Mouse (Mus musculus): ENCODE data around the gene Dnajc16.

The Dnajc16 gene

GRCm38 (mm10) chr4:141760942-141761341 is 29.8 kb downstream of the Dnajc16 start:
- no peak for DNase-seq

GRCm38 (mm10) chr4:141758874-141759542 is 31.7 kb downstream of the Dnajc16 start:
- DNase-seq, result no peak

- no peak for DNase-seq
Measured at GRCm38 (mm10) chr4:141757124-141757523, 33.6 kb downstream of the Dnajc16 start.

- DNase-seq, result no peak
Measured at GRCm38 (mm10) chr4:141755375-141755930, 35.3 kb downstream of the Dnajc16 start.

GRCm38 (mm10) chr4:141752076-141752421 is 38.7 kb downstream of the Dnajc16 start:
- DNase-seq, result no peak

- DNase-seq, result no peak
Measured at GRCm38 (mm10) chr4:141751419-141752075, 39.2 kb downstream of the Dnajc16 start.

GRCm38 (mm10) chr4:141750826-141751225 is 39.9 kb downstream of the Dnajc16 start:
- DNase-seq, result no peak

GRCm38 (mm10) chr4:141749557-141749956 is 41.2 kb downstream of the Dnajc16 start:
- DNase-seq, result no peak

- DNase-seq, result no peak
Measured at GRCm38 (mm10) chr4:141746578-141747346, 44.0 kb downstream of the Dnajc16 start, which contains the start of gene Agmat. Gene Agmat, plus strand, starts transcription at chr4:141746672.

GRCm38 (mm10) chr4:141742381-141742780 is 48.4 kb downstream of the Dnajc16 start:
- DNase-seq, result no peak

GRCm38 (mm10) chr4:141741856-141742255 is 48.9 kb downstream of the Dnajc16 start:
- DNase-seq, result no peak

GRCm38 (mm10) chr4:141738015-141738414 is 52.7 kb downstream of the Dnajc16 start:
- DNase-seq, result no peak

- no peak for DNase-seq
Measured at GRCm38 (mm10) chr4:141736856-141737255, 53.9 kb downstream of the Dnajc16 start.

GRCm38 (mm10) chr4:141735206-141735560 is 55.5 kb downstream of the Dnajc16 start:
- DNase-seq, result no peak

GRCm38 (mm10) chr4:141734446-141735205 is 56.1 kb downstream of the Dnajc16 start:
- peak; percentile 89 for DNase-seq

GRCm38 (mm10) chr4:141731766-141732165 is 59.0 kb downstream of the Dnajc16 start:
- no peak for DNase-seq

GRCm38 (mm10) chr4:141730401-141730800 is 60.3 kb downstream of the Dnajc16 start:
- DNase-seq, result no peak

GRCm38 (mm10) chr4:141729266-141729665 is 61.5 kb downstream of the Dnajc16 start:
- no peak for DNase-seq

- no peak for DNase-seq
Measured at GRCm38 (mm10) chr4:141725738-141726137, 65.0 kb downstream of the Dnajc16 start.

- DNase-seq, result no peak
Measured at GRCm38 (mm10) chr4:141725277-141725676, 65.5 kb downstream of the Dnajc16 start.

GRCm38 (mm10) chr4:141724594-141724993 is 66.1 kb downstream of the Dnajc16 start:
- DNase-seq, result no peak

- DNase-seq, result no peak
Measured at GRCm38 (mm10) chr4:141723673-141724068, 67.1 kb downstream of the Dnajc16 start.

Measured in lung, postnatal 14 days (tissue).